Mouse (Mus musculus) E14TG2a.4 (cell line): ENCODE data around the gene Nr1i3.

Experiments used
- H3K27me3 ChIP-seq: 2 replicates; pipeline ENCODE4 v1.6.1; 2014; ENCODE audit warnings: low read length, control low read depth; ENCODE audit not compliant: insufficient read depth
- H3K36me3 ChIP-seq: 2 replicates; pipeline ENCODE4 v1.6.1; 2014; ENCODE audit warnings: low read length, control low read depth; ENCODE audit not compliant: insufficient read depth
- H3K4me1 ChIP-seq: replicated peaks from 2 replicates; pipeline ENCODE4 v1.6.1; 2014; ENCODE audit warnings: low read depth, low read length, control low read depth
- H3K4me3 ChIP-seq: replicated peaks from 2 replicates; pipeline ENCODE4 v1.5.1; 2014; ENCODE audit warnings: mild to moderate bottlenecking, low read length
- H3K9me3 ChIP-seq: 2 replicates; pipeline ENCODE4 v1.6.1; 2014; ENCODE audit warnings: low read length, control low read depth
- CTCF ChIP-seq: conservative IDR thresholded peaks from 2 replicates; pipeline ENCODE4 v1.5.1; 2014; ENCODE audit warnings: low read length
- NANOG ChIP-seq: IDR thresholded peaks from 2 replicates; pipeline ENCODE4 v1.6.1; 2014; ENCODE audit warnings: borderline replicate concordance, low read length, mixed read lengths
- POU5F1 ChIP-seq: IDR thresholded peaks from 2 replicates; pipeline ENCODE4 v1.6.1; 2014; ENCODE audit warnings: low read length, borderline replicate concordance

Nr1i3 gene

DNA sequence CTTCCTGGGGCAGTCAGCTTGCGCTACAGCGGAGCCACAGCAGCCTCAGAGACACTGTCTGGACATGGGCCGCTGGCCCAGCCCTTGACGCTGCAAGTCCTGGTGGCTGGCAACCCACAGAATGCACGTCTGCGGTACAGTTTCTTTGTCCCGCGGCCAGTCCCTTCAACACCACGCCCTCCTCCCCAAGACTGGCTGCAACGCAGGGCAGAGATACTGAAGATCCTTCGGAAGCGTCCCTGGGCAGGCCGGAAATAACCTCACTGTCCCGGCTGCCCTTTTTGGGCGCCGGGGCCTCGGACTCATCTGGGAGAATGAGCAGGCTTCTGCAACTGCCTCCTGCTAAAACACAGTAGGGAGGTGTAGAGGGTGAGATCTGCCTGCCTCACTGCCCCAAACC lies 45.2 kb downstream of the Nr1i3 start:
- Histone ChIP-seq H3K9me3 (no peaks in the 10 kb centered on the region), H3K4me3 (peak overlapping the region; percentile 67), H3K27me3 (peaks cover 17% of the 10 kb centered on the region; the same call in 1 of the 2 replicates), H3K4me1 (peaks cover 45% of the 10 kb centered on the region), H3K36me3 (no peaks in the 10 kb centered on the region)
- TF ChIP-seq POU5F1: no peak
- TF ChIP-seq NANOG: no peak
- TF ChIP-seq CTCF: no peak

DNA sequence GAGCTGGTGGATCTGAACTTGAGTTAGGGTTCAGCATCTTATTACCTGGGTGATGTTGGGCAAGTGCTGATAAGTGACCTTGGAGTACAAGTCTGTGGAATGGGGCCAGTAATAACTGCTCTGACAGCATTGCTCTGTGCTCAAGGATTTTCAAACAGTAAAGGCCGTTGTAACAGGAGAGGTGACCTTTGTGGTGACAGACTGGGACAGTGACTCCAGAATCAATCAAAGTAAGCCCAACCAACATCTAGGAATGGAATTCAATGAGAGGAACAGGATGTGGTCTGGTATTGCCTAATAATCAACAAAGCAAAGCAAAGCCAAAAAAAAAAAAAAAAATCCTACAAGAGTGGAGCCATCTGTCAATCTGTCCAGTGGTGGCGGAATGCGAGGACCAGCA lies 46.5 kb downstream of the Nr1i3 start:
- H3K4me3 ChIP-seq: no peak overlapping the region
- peaks cover 45% of the 10 kb centered on the region for H3K4me1 ChIP-seq
- no peaks in the 10 kb centered on the region for H3K36me3 ChIP-seq
- H3K27me3 ChIP-seq: peaks cover 14% of the 10 kb centered on the region; the same call in 1 of the 2 replicates
- TF ChIP-seq POU5F1 (no peak), NANOG (no peak), CTCF (no peak)
- no peaks in the 10 kb centered on the region for H3K9me3 ChIP-seq

DNA sequence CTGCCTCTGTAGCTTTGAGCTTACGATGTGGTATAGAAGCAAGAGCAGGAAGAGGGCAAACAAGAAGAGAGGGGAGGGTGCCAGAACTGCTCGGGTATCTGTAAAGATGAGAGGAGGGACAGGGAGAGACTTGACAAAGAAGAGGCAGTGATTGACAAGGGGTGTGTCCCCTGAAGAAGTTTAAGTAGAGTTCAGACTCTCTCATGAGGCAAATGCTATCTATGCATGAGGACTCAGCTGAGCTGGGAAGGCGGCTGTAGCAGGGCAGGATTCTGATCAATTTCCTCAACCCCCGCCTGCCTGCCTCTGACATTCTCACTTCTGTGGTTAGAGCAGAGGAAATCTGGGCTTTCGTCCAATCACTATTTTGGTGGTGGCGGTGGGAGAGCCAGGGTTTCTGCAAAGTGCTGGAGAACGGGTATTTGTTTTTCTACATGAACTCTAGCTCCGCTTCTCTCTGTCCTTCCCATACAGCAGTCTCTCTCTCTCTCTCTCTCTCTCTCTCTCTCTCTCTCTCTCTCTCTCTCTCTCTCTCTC lies 48.9 kb downstream of the Nr1i3 start:
- no peak overlapping the region for H3K4me3 ChIP-seq
- H3K4me1 ChIP-seq: peaks cover 26% of the 10 kb centered on the region
- no peaks in the 10 kb centered on the region for H3K9me3 ChIP-seq
- peaks cover 14% of the 10 kb centered on the region; the same call in 1 of the 2 replicates for H3K27me3 ChIP-seq
- TF ChIP-seq NANOG (no peak), POU5F1 (no peak), CTCF (no peak)
- H3K36me3 ChIP-seq: no peaks in the 10 kb centered on the region

- Histone ChIP-seq H3K36me3 (no peaks in the 10 kb centered on the region), H3K4me1 (peaks cover 21% of the 10 kb centered on the region), H3K9me3 (no peaks in the 10 kb centered on the region), H3K4me3 (no peak overlapping the region), H3K27me3 (peaks cover 14% of the 10 kb centered on the region; the same call in 1 of the 2 replicates)
- no peak for TF ChIP-seq POU5F1
- no peak for TF ChIP-seq CTCF
- no peak for TF ChIP-seq NANOG
Measured at GRCm38 (mm10) chr1:171263185-171263611, 49.4 kb downstream of the Nr1i3 start.

DNA sequence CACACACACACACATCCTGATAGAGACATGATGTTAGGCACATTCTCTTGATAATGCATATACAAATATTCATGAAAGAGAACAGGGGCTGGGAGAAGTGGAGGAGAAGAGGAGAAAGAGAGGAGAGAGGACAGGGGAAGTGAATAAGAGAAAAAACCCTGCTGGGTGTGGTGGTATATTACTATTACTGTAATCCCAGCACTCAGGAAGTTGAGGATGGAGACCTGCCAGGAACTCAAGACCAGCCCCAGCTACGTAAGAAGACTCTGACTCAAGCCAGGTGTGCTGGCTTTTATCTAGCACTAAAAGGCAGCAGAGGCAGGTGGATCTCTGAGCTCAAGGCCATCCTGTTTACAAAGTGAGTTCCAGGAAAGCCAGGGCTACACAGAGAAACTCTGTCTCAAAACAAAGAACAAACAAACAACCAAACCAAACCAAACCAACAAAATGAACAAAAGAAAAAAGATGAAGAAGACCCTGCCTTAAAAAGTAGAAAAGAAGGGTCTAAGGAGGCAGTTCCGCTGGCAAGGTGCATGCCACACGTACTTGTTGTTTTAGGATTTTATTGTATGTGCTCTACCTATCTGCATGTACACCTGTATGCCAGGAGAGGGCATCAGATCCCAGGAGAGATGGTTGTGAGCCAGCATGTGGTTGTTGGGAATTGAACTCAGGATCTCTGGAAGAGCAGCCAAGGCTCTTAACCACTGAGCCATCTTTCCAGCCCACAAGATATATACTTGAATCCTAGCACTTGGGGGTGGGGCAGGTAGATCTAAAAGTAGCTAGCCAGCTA lies 50.1 kb downstream of the Nr1i3 start:
- Histone ChIP-seq H3K9me3 (no peaks in the 10 kb centered on the region), H3K4me3 (no peak overlapping the region), H3K36me3 (no peaks in the 10 kb centered on the region), H3K4me1 (peaks cover 18% of the 10 kb centered on the region), H3K27me3 (peaks cover 12% of the 10 kb centered on the region; the same call in 1 of the 2 replicates)
- peak; percentile 33 for TF ChIP-seq CTCF
- no peak for TF ChIP-seq POU5F1

GRCm38 (mm10) chr1:171265971-171266744 lies 52.4 kb downstream of the Nr1i3 start:
- Histone ChIP-seq H3K9me3 (no peaks in the 10 kb centered on the region), H3K4me1 (peaks cover 27% of the 10 kb centered on the region), H3K36me3 (no peaks in the 10 kb centered on the region), H3K27me3 (0 out of 2 replicates have a peak, but pooled peaks cover 1% of the 10 kb centered on the region), H3K4me3 (no peak overlapping the region)
- no peak for TF ChIP-seq POU5F1
- no peak for TF ChIP-seq CTCF
- TF ChIP-seq NANOG: no peak

DNA sequence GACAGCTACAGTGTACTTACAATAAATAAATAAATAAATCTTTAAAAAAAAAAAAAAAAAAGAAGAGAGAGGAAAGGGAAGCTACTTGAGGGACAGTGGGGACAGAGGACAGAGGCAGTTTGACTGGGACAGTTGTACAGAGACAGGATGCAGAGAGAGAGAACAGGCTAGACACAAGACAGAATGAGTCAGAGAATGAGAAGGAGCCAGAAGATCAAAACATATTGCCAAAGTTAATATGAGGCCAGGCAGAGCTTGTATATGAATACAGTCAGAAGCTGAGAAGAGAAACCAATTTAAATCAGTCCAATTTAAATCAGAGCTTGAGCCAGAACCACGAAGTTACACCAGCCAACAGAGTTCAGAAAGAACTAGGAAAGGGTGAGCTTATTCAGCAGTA lies 54.6 kb downstream of the Nr1i3 start:
- TF ChIP-seq NANOG (no peak), CTCF (no peak), POU5F1 (no peak)
- peaks cover 29% of the 10 kb centered on the region for H3K4me1 ChIP-seq
- peaks cover 19% of the 10 kb centered on the region for H3K36me3 ChIP-seq
- no peaks in the 10 kb centered on the region for H3K9me3 ChIP-seq
- peaks cover 4% of the 10 kb centered on the region; the same call in 1 of the 2 replicates for H3K27me3 ChIP-seq
- H3K4me3 ChIP-seq: no peak overlapping the region
